Mouse (Mus musculus): ENCODE measurements around the gene Cxcr4. TPM values are rescaled to one million over a fixed set of nuclear protein-coding genes. Genes with fewer than 3 reads are reported as not detected.
A peak's percentile ranks its signal among the peaks of the same experiment; 100 is the strongest.

The Cxcr4 gene
- polyA plus RNA-seq, 1 experiment from 2014 or later = 10.1 TPM

- 88% methylated on average over 2 of the region's 2 CpGs for WGBS
These were observed 23.3 kb upstream of the Cxcr4 start for GRCm38 (mm10) chr1:128615459-128615806.

GRCm38 (mm10) chr1:128614653-128615458, 22.8 kb upstream of the Cxcr4 start:
- no peak for ATAC-seq (ENCODE audit: low FRiP score)
- Histone ChIP-seq H3K27me3 (no peaks in the 10 kb centered on the region), H3K27ac (no peak overlapping the region), H3K9me3 (no peaks in the 10 kb centered on the region), H3K36me3 (replicated peaks) (no peaks in the 10 kb centered on the region), H3K9ac (no peak overlapping the region), H3K4me2 (no peak overlapping the region), H3K4me1 (no peaks in the 10 kb centered on the region), H3K4me3 (replicated peaks) (no peak overlapping the region)
- WGBS = 88% methylated on average over 7 of the region's 7 CpGs

More at GRCm38 (mm10) chr1:128615459-128615806, 23.3 kb upstream of the Cxcr4 start:
- no peak for ATAC-seq (ENCODE audit: low FRiP score)
- Histone ChIP-seq H3K9me3 (no peaks in the 10 kb centered on the region), H3K27ac (no peak overlapping the region), H3K4me3 (replicated peaks) (no peak overlapping the region), H3K27me3 (no peaks in the 10 kb centered on the region), H3K9ac (no peak overlapping the region), H3K36me3 (replicated peaks) (no peaks in the 10 kb centered on the region), H3K4me2 (no peak overlapping the region), H3K4me1 (no peaks in the 10 kb centered on the region)

- Histone ChIP-seq H3K36me3 (replicated peaks) (no peaks in the 10 kb centered on the region), H3K9ac (no peak overlapping the region), H3K27me3 (peaks cover 5% of the 10 kb centered on the region; the same call in 1 of the 2 replicates), H3K4me3 (replicated peaks) (no peak overlapping the region), H3K4me2 (no peak overlapping the region), H3K4me1 (no peaks in the 10 kb centered on the region), H3K9me3 (no peaks in the 10 kb centered on the region), H3K27ac (no peak overlapping the region)
- no peak for ATAC-seq (ENCODE audit: low FRiP score)
- WGBS = 76% methylated on average over 6 of the region's 6 CpGs
These were observed 16.0 kb upstream of the Cxcr4 start for GRCm38 (mm10) chr1:128608119-128608518.

GRCm38 (mm10) chr1:128607423-128607822, 15.3 kb upstream of the Cxcr4 start:
- H3K9me3 ChIP-seq = no peaks in the 10 kb centered on the region
- 74% methylated on average over 3 of the region's 3 CpGs for WGBS
- ATAC-seq (ENCODE audit: low FRiP score) = no peak

GRCm38 (mm10) chr1:128605794-128606193, 13.7 kb upstream of the Cxcr4 start:
- H3K36me3 ChIP-seq (replicated peaks) = no peaks in the 10 kb centered on the region
- H3K4me3 ChIP-seq (replicated peaks) = no peak overlapping the region
- H3K9me3 ChIP-seq = no peaks in the 10 kb centered on the region
- H3K27ac ChIP-seq = no peak overlapping the region
- no peak overlapping the region for H3K9ac ChIP-seq
- H3K4me1 ChIP-seq = peaks cover 4% of the 10 kb centered on the region; the same call in 1 of the 2 replicates
- no peak overlapping the region for H3K4me2 ChIP-seq
- peaks cover 5% of the 10 kb centered on the region; the same call in 1 of the 2 replicates for H3K27me3 ChIP-seq
- ATAC-seq (ENCODE audit: low FRiP score) = no peak
- WGBS = 75% methylated on average over 1 of the region's 1 CpGs

More at GRCm38 (mm10) chr1:128607423-128607822, 15.3 kb upstream of the Cxcr4 start:
- Histone ChIP-seq H3K4me3 (replicated peaks) (no peak overlapping the region), H3K36me3 (replicated peaks) (no peaks in the 10 kb centered on the region), H3K27ac (no peak overlapping the region), H3K4me1 (no peaks in the 10 kb centered on the region; the same call in 1 of the 2 replicates), H3K9ac (no peak overlapping the region), H3K27me3 (peaks cover 5% of the 10 kb centered on the region; the same call in 1 of the 2 replicates), H3K4me2 (no peak overlapping the region)

GRCm38 (mm10) chr1:128602688-128603385, 10.7 kb upstream of the Cxcr4 start:
- H3K27ac ChIP-seq = no peak overlapping the region
- H3K36me3 ChIP-seq (replicated peaks) = no peaks in the 10 kb centered on the region
- no peak overlapping the region for H3K4me2 ChIP-seq
- H3K4me1 ChIP-seq = peaks cover 4% of the 10 kb centered on the region; the same call in 1 of the 2 replicates
- peaks cover 5% of the 10 kb centered on the region; the same call in 1 of the 2 replicates for H3K27me3 ChIP-seq
- no peak overlapping the region for H3K4me3 ChIP-seq (replicated peaks)
- no peak for ATAC-seq (ENCODE audit: low FRiP score)
- no peak overlapping the region for H3K9ac ChIP-seq
- 86% methylated on average over 8 of the region's 8 CpGs for WGBS
- H3K9me3 ChIP-seq = no peaks in the 10 kb centered on the region

GRCm38 (mm10) chr1:128602018-128602687, 10.1 kb upstream of the Cxcr4 start:
- H3K4me2 ChIP-seq = no peak overlapping the region
- H3K9me3 ChIP-seq = no peaks in the 10 kb centered on the region
- ATAC-seq (ENCODE audit: low FRiP score) = no peak
- no peaks in the 10 kb centered on the region for H3K36me3 ChIP-seq (replicated peaks)
- H3K4me1 ChIP-seq = peaks cover 7% of the 10 kb centered on the region; the same call in 1 of the 2 replicates
- H3K27me3 ChIP-seq = peaks cover 5% of the 10 kb centered on the region; the same call in 1 of the 2 replicates
- H3K27ac ChIP-seq = no peak overlapping the region
- 81% methylated on average over 5 of the region's 5 CpGs for WGBS
- no peak overlapping the region for H3K9ac ChIP-seq
- no peak overlapping the region for H3K4me3 ChIP-seq (replicated peaks)

- Histone ChIP-seq H3K36me3 (replicated peaks) (no peaks in the 10 kb centered on the region), H3K27me3 (no peaks in the 10 kb centered on the region), H3K9me3 (no peaks in the 10 kb centered on the region), H3K4me2 (no peak overlapping the region), H3K27ac (no peak overlapping the region), H3K9ac (no peak overlapping the region), H3K4me3 (replicated peaks) (no peak overlapping the region), H3K4me1 (peaks cover 15% of the 10 kb centered on the region; the same call in 1 of the 2 replicates)
- ATAC-seq (ENCODE audit: low FRiP score) = no peak
- WGBS = 73% methylated on average over 5 of the region's 5 CpGs
These were observed 9.2 kb upstream of the Cxcr4 start for GRCm38 (mm10) chr1:128601307-128601706.

GRCm38 (mm10) chr1:128600549-128600948, 8.5 kb upstream of the Cxcr4 start:
- ATAC-seq (ENCODE audit: low FRiP score) = no peak
- Histone ChIP-seq H3K27me3 (no peaks in the 10 kb centered on the region; the same call in 1 of the 2 replicates), H3K9ac (no peak overlapping the region), H3K9me3 (no peaks in the 10 kb centered on the region), H3K4me1 (peaks cover 21% of the 10 kb centered on the region), H3K27ac (no peak overlapping the region), H3K4me2 (no peak overlapping the region), H3K4me3 (replicated peaks) (no peak overlapping the region), H3K36me3 (replicated peaks) (no peaks in the 10 kb centered on the region)
- 91% methylated on average over 2 of the region's 2 CpGs for WGBS

GRCm38 (mm10) chr1:128597209-128597782, 5.2 kb upstream of the Cxcr4 start:
- Histone ChIP-seq H3K36me3 (replicated peaks) (no peaks in the 10 kb centered on the region), H3K4me2 (no peak overlapping the region), H3K4me3 (replicated peaks) (no peak overlapping the region), H3K9me3 (no peaks in the 10 kb centered on the region), H3K9ac (no peak overlapping the region), H3K27me3 (no peaks in the 10 kb centered on the region; the same call in 1 of the 2 replicates), H3K4me1 (peaks cover 54% of the 10 kb centered on the region), H3K27ac (no peak overlapping the region)
- 75% methylated on average over 15 of the region's 15 CpGs for WGBS
- ATAC-seq (ENCODE audit: low FRiP score) = no peak

- H3K4me1 ChIP-seq = peaks cover 53% of the 10 kb centered on the region
- H3K36me3 ChIP-seq (replicated peaks) = no peaks in the 10 kb centered on the region
- 6% methylated on average over 6 of the region's 6 CpGs for WGBS
- ATAC-seq (ENCODE audit: low FRiP score) = no peak
- H3K9ac ChIP-seq = no peak overlapping the region
- no peaks in the 10 kb centered on the region; the same call in 1 of the 2 replicates for H3K27me3 ChIP-seq
- peak overlapping the region; percentile 9 for H3K4me2 ChIP-seq
- H3K4me3 ChIP-seq (replicated peaks) = no peak overlapping the region
- no peaks in the 10 kb centered on the region for H3K9me3 ChIP-seq
- no peak overlapping the region for H3K27ac ChIP-seq
These were observed 3.4 kb upstream of the Cxcr4 start for GRCm38 (mm10) chr1:128595528-128595927.

GRCm38 (mm10) chr1:128595105-128595420, 3.0 kb upstream of the Cxcr4 start:
- Histone ChIP-seq H3K9me3 (no peaks in the 10 kb centered on the region), H3K4me1 (peaks cover 53% of the 10 kb centered on the region), H3K27me3 (no peaks in the 10 kb centered on the region; the same call in 1 of the 2 replicates), H3K9ac (no peak overlapping the region), H3K4me2 (peak overlapping the region; percentile 21; the same call in 1 of the 2 replicates), H3K4me3 (replicated peaks) (no peak overlapping the region), H3K27ac (no peak overlapping the region), H3K36me3 (replicated peaks) (no peaks in the 10 kb centered on the region)
- WGBS = 17% methylated on average over 3 of the region's 3 CpGs
- no peak for ATAC-seq (ENCODE audit: low FRiP score)

Data from forebrain, embryonic 12.5 days (tissue).